Mouse (Mus musculus): ENCODE results near the gene 2410002F23Rik. TPM values are rescaled to one million over a fixed set of nuclear protein-coding genes. Genes with fewer than 3 reads are reported as not detected.

2410002F23Rik gene
- total RNA-seq, 2 experiments from 2014 or later: 169 to 191 TPM

Other genes starting within 250 kb of the 2410002F23Rik start
- not detected for gene Klk1b26, start 234.6 kb upstream of the 2410002F23Rik start, total RNA-seq (2021)
- not detected for gene Klk1b27, start 194.4 kb upstream of the 2410002F23Rik start, total RNA-seq (2021)
- gene Klk1b21, start 144.4 kb upstream of the 2410002F23Rik start, total RNA-seq (2021): not detected
- not detected for gene Klk1b22, start 134.0 kb upstream of the 2410002F23Rik start, total RNA-seq (2021)
- not detected for gene Klk1b16, start 110.0 kb upstream of the 2410002F23Rik start, total RNA-seq (2021)
- not detected for gene Klk1b24, start 58.5 kb upstream of the 2410002F23Rik start, total RNA-seq (2021)
- gene Klk1b3, start 48.5 kb upstream of the 2410002F23Rik start, total RNA-seq (2021): not detected
- not detected for gene Klk1b4, start 39.3 kb upstream of the 2410002F23Rik start, total RNA-seq (2021)
- gene Klk1b5, start 30.8 kb upstream of the 2410002F23Rik start, total RNA-seq (2021): not detected
- not detected for gene Klk1, start 21.4 kb upstream of the 2410002F23Rik start, total RNA-seq (2021)
- gene Gm36864, start 10.5 kb upstream of the 2410002F23Rik start, total RNA-seq (2021): not detected
- gene 1700028J19Rik, start within 50 bp of the 2410002F23Rik start, total RNA-seq (2021): under 1 TPM; 0.64 to 0.82 TPM
- not detected for gene Acp4, start 10.7 kb downstream of the 2410002F23Rik start, total RNA-seq (2021)
- not detected for gene Gm15517, start 14.7 kb downstream of the 2410002F23Rik start, total RNA-seq (2021)
- gene Clec11a, start 60.2 kb downstream of the 2410002F23Rik start, total RNA-seq (2021): 1 to 10 TPM; 2.5 to 2.8 TPM
- 100 to 1,000 TPM; 299 to 336 TPM for gene Shank1, start 63.5 kb downstream of the 2410002F23Rik start, total RNA-seq (2021)
- 10 to 100 TPM; 45.1 to 52.4 TPM for gene Syt3, start 137.4 kb downstream of the 2410002F23Rik start, total RNA-seq (2021)
- 1 to 10 TPM; 1.3 to 2.4 TPM for gene 1700008O03Rik, start 139.1 kb downstream of the 2410002F23Rik start, total RNA-seq (2021)
- 100 to 1,000 TPM; 357 to 379 TPM for gene Lrrc4b, start 182.3 kb downstream of the 2410002F23Rik start, total RNA-seq (2021)
- 10 to 100 TPM; 20.5 to 24.5 TPM for gene Aspdh, start 218.7 kb downstream of the 2410002F23Rik start, total RNA-seq (2021)
- gene Josd2, start 221.3 kb downstream of the 2410002F23Rik start, total RNA-seq (2021): 10 to 100 TPM; 31.9 to 32.6 TPM
- gene Emc10, start 249.8 kb downstream of the 2410002F23Rik start, total RNA-seq (2021): 100 to 1,000 TPM; 146 to 150 TPM
- gene Fam71e1, start 249.9 kb downstream of the 2410002F23Rik start, total RNA-seq (2021): 10 to 100 TPM; 23.8 to 27.3 TPM

All from left cerebral cortex, postnatal 4 days (tissue).